Mouse (Mus musculus) liver, embryonic 14.5 days (tissue): ENCODE data around the gene Bpnt1. TPM values are rescaled to one million over a fixed set of nuclear protein-coding genes. Genes with fewer than 3 reads are reported as not detected.
"Not testable (repeated sequence)": the region's sequence is repeated elsewhere in the genome, so short reads cannot be mapped to it uniquely, and the experiment has no call there.

Experiments used
- ATAC-seq: fragments of 200-750 bp; cut with Nextera tagmentation; 2 replicates; pipeline ENCODE4 v1.8.0; 2017; ENCODE audit warnings: moderate number of reproducible peaks, mild to moderate bottlenecking, moderate library complexity; ENCODE audit not compliant: insufficient read depth
- DNase-seq, 3 experiments: peaks; one replicate each; pipeline ENCODE4 v3.0.0-alpha.2; 2012 to 2013; ENCODE audit warnings: low read depth in 3 of 3, low spot score in 3 of 3
- H3K27ac ChIP-seq: fragments of 300-500 bp; sonication (generic); 2 replicates; pipeline ENCODE4 v1.5.1; 2014; ENCODE audit warnings: moderate library complexity, mild to moderate bottlenecking, control low read depth, inconsistent platforms
- H3K27me3 ChIP-seq: fragments of 300-500 bp; sonication (generic); 2 replicates; pipeline ENCODE4 v1.6.1; 2014; ENCODE audit warnings: mild to moderate bottlenecking, low read length, moderate library complexity; ENCODE audit not compliant: control insufficient read depth, insufficient read depth
- H3K36me3 ChIP-seq: fragments of 300-500 bp; sonication (generic); replicated peaks from 2 replicates; pipeline ENCODE4 v1.6.1; 2014; ENCODE audit warnings: low read depth; ENCODE audit not compliant: control insufficient read depth, insufficient read depth
- H3K4me1 ChIP-seq, 2 experiments: fragments of 200-500 bp in 1 of 2; fragments of 300-500 bp in 1 of 2; sonication (generic) in 1 of 2; replicated peaks; 2 replicates each; pipeline ENCODE4 v1.6.1; 2012 to 2014; ENCODE audit warnings: antibody characterized with exemption in 1 of 2, inconsistent platforms in 1 of 2, low read length in 1 of 2; ENCODE audit not compliant: control insufficient read depth in 2 of 2, insufficient read depth in 2 of 2
- H3K4me2 ChIP-seq: fragments of 300-500 bp; sonication (generic); 2 replicates; pipeline ENCODE4 v1.6.1; 2014; ENCODE audit warnings: low read depth, mild to moderate bottlenecking, control low read depth, moderate library complexity
- H3K4me3 ChIP-seq, 2 experiments: fragments of 200-500 bp in 1 of 2; fragments of 300-500 bp in 1 of 2; sonication (generic) in 1 of 2; 2 replicates each; pipeline ENCODE4 v1.5.1; 2012 to 2014; ENCODE audit warnings: low read depth in 2 of 2, low read length in 2 of 2, mild to moderate bottlenecking in 2 of 2, control low read depth in 1 of 2, inconsistent platforms in 1 of 2, moderate library complexity in 1 of 2; ENCODE audit not compliant: insufficient read depth in 1 of 2
- H3K9ac ChIP-seq: fragments of 300-500 bp; sonication (generic); replicated peaks from 2 replicates; pipeline ENCODE4 v1.6.1; 2014; ENCODE audit warnings: mild to moderate bottlenecking, control low read depth, moderate library complexity
- H3K9me3 ChIP-seq: fragments of 300-500 bp; sonication (generic); 2 replicates; pipeline ENCODE4 v1.6.1; 2016; ENCODE audit warnings: low read length, mixed read lengths; ENCODE audit not compliant: control insufficient read depth
- CTCF ChIP-seq: IDR thresholded peaks from 2 replicates; pipeline ENCODE4 v1.5.1; 2016; ENCODE audit warnings: antibody characterized with exemption, low read depth, control low read depth
- EP300 ChIP-seq: IDR thresholded peaks from 2 replicates; pipeline ENCODE4 v1.6.1; 2016; ENCODE audit warnings: antibody characterized with exemption, low read depth
- WGBS: fragments of 180-500 bp; shearing (Covaris S2); extraction: QIAGEN DNeasy Blood & Tissue Kit; methylation state at CpG from one replicate; pipeline ENCODE4 v1.1.7; 2014; ENCODE audit not compliant: insufficient replicate concordance; 5-methylcytosine and 5-hydroxymethylcytosine counted together
- polyA plus RNA-seq, 2 experiments: library from polyadenylated mRNA; depleted of rRNA in 1 of 2; stranded (reverse) in 1 of 2; unstranded in 1 of 2; fragments of >200 nt; fragmentation: Nextera tagmentation in 1 of 2; extraction: Ambion mirVana in 1 of 2; gene quantifications; 2 replicates each; pipeline versions ENCODE4 v1.2.1 to v1.2.3; 2012 to 2014

Bpnt1 gene
- polyA plus RNA-seq, 2 experiments, result 4.4 to 11.3 TPM

- no peak overlapping the region for H3K27ac ChIP-seq
- no peaks in the 10 kb centered on the region for H3K9me3 ChIP-seq
- H3K27me3 ChIP-seq, result no peaks in the 10 kb centered on the region
- no peak for DNase-seq
- H3K9ac ChIP-seq, result no peak overlapping the region
- peaks cover 5% of the 10 kb centered on the region for H3K36me3 ChIP-seq
- no peak overlapping the region for H3K4me3 ChIP-seq
- 73% methylated on average over 4 of the region's 4 CpGs for WGBS
- no peaks in the 10 kb centered on the region for H3K4me1 ChIP-seq
- TF ChIP-seq CTCF (no peak), EP300 (no peak)
- no peak overlapping the region for H3K4me2 ChIP-seq
- no peak for ATAC-seq
Measured at GRCm38 (mm10) chr1:185308908-185309307, 23.0 kb upstream of the Bpnt1 start.

- WGBS, result 72% methylated on average over 9 of the region's 9 CpGs
- H3K4me3 ChIP-seq, result no peak overlapping the region
- no peak for TF ChIP-seq EP300
- no peak for TF ChIP-seq CTCF
- no peak overlapping the region for H3K4me2 ChIP-seq
- no peak for ATAC-seq
- no peak overlapping the region for H3K27ac ChIP-seq
- H3K9me3 ChIP-seq, result no peaks in the 10 kb centered on the region
- no peak overlapping the region for H3K9ac ChIP-seq
- no peaks in the 10 kb centered on the region for H3K27me3 ChIP-seq
- no peak for DNase-seq
- H3K4me1 ChIP-seq, result no peaks in the 10 kb centered on the region
- H3K36me3 ChIP-seq, result peaks cover 9% of the 10 kb centered on the region
Measured at GRCm38 (mm10) chr1:185311949-185312348, 20.0 kb upstream of the Bpnt1 start.

DNA sequence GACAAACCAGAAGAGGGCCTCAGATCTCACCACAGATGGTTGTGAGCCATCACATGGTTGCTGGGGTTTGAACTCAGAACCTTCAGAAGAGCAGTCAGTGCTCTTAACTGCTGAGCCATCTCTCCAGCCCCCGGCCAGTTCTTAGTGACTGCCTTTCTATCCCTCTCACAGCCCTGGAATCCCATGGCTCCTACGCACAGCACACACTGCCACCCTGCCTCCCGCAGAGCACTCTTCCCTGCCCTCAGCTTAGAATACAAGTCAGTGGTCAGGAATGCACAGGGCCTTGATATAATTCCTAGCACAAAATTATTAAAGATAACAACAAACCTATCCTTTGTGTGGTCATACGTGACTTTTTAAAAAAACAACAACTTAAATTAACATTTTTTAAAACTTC is 17.4 kb upstream of the Bpnt1 start:
- Histone ChIP-seq H3K9ac (no peak overlapping the region), H3K9me3 (no peaks in the 10 kb centered on the region), H3K4me1 (no peaks in the 10 kb centered on the region), H3K4me2 (no peak overlapping the region), H3K27ac (no peak overlapping the region), H3K36me3 (peaks cover 22% of the 10 kb centered on the region), H3K4me3 (no peak overlapping the region), H3K27me3 (no peaks in the 10 kb centered on the region)
- 84% methylated on average over 4 of the region's 4 CpGs for WGBS
- TF ChIP-seq EP300 (no peak), CTCF (no peak)
- DNase-seq, result no peak
- ATAC-seq, result no peak

DNA sequence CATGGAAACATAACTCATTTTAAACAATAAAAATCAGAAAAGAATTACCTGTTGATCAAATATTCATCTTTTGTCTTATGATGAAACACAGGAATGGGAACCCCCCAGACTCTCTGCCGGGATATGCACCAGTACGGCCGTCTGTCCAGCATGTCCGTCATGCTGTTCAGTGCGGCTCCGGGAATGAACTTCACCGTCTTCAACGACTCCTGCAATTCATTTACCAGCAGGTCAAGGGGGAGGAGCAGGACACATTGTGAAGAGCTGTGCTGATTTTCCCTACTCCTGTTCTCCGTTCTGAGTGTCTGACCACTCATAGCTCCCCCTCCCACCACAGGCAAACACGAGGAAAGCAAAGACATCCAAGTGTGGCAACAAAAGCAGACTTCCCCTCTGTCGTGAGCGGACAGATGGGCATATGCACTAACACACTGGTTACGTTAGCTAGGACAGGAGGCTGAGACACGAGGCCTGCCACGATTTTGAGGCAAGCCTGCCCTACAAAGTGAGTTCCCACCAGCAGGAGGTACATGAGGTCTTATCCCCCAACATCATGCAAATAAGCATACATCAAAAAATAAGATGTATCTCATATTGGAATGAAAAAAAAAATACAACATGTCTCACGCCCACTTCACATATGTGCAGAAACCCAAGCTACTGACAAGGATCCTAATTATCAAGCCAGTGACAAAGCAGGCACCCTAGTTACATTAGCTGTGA is 15.9 kb upstream of the Bpnt1 start:
- Histone ChIP-seq H3K36me3 (peaks cover 31% of the 10 kb centered on the region), H3K27me3 (no peaks in the 10 kb centered on the region), H3K9ac (no peak overlapping the region), H3K27ac (no peak overlapping the region), H3K4me1 (no peaks in the 10 kb centered on the region), H3K4me3 (no peak overlapping the region), H3K4me2 (no peak overlapping the region), H3K9me3 (no peaks in the 10 kb centered on the region)
- no peak for DNase-seq
- no peak for TF ChIP-seq EP300
- no peak for TF ChIP-seq CTCF
- 81% methylated on average over 16 of the region's 16 CpGs for WGBS
- no peak for ATAC-seq

- ATAC-seq, H3K4me1 ChIP-seq, H3K27ac ChIP-seq, H3K9me3 ChIP-seq, H3K27me3 ChIP-seq, DNase-seq: not testable (repeated sequence)
- Histone ChIP-seq H3K4me3 (peak overlapping the region in 1 of 2 experiments; percentile 59; a peak in 2 of 4 replicates), H3K4me2 (peak overlapping the region; percentile 85), H3K36me3 (peaks cover 23% of the 10 kb centered on the region), H3K9ac (peak overlapping the region; percentile 72)
- 55% methylated on average over 3 of the region's 3 CpGs for WGBS
Measured at GRCm38 (mm10) chr1:185327754-185328345, 4.1 kb upstream of the Bpnt1 start.
